Mouse (Mus musculus): Measurements from ENCODE around the gene Ift81. TPM values are rescaled to one million over a fixed set of nuclear protein-coding genes. Genes with fewer than 3 reads are reported as not detected.

Gene Ift81
- polyA plus RNA-seq, 1 experiment from 2014 or later, result 46.0 TPM

GRCm38 (mm10) chr5:122576683-122577329, 37.5 kb downstream of the Ift81 start:
- Histone ChIP-seq H3K36me3 (ENCODE audit: control insufficient read depth, insufficient read depth, low read length) (peaks cover 16% of the 10 kb centered on the region; the same call in 1 of the 2 replicates), H3K9ac (ENCODE audit: low read length) (no peak overlapping the region), H3K27me3 (ENCODE audit: control insufficient read depth, insufficient read depth, low read depth, low read length) (no peaks in the 10 kb centered on the region), H3K4me2 (ENCODE audit: low read depth, low read length) (no peak overlapping the region), H3K27ac (ENCODE audit: low read length) (no peak overlapping the region), H3K9me3 (ENCODE audit: control insufficient read depth, low read length) (no peaks in the 10 kb centered on the region), H3K4me1 (replicated peaks; ENCODE audit: control insufficient read depth, insufficient read depth, low read length) (no peaks in the 10 kb centered on the region), H3K4me3 (ENCODE audit: low read length) (no peak overlapping the region)
- WGBS, result 65% methylated on average over 7 of the region's 7 CpGs
- ATAC-seq (ENCODE audit: low read depth), result no peak

GRCm38 (mm10) chr5:122572001-122572400, 42.3 kb downstream of the Ift81 start:
- no peak for ATAC-seq (ENCODE audit: low read depth)
- H3K27me3 ChIP-seq (ENCODE audit: control insufficient read depth, insufficient read depth, low read depth, low read length), result no peaks in the 10 kb centered on the region
- peaks cover 3% of the 10 kb centered on the region; the same call in 1 of the 2 replicates for H3K36me3 ChIP-seq (ENCODE audit: control insufficient read depth, insufficient read depth, low read length)
- H3K27ac ChIP-seq (ENCODE audit: low read length), result no peak overlapping the region
- no peak overlapping the region for H3K9ac ChIP-seq (ENCODE audit: low read length)
- no peaks in the 10 kb centered on the region for H3K9me3 ChIP-seq (ENCODE audit: control insufficient read depth, low read length)
- WGBS, result 71% methylated on average over 5 of the region's 5 CpGs
- H3K4me1 ChIP-seq (replicated peaks; ENCODE audit: control insufficient read depth, insufficient read depth, low read length), result no peaks in the 10 kb centered on the region
- H3K4me3 ChIP-seq (ENCODE audit: low read length), result no peak overlapping the region
- no peak overlapping the region for H3K4me2 ChIP-seq (ENCODE audit: low read depth, low read length)

- H3K4me1 ChIP-seq (replicated peaks; ENCODE audit: control insufficient read depth, insufficient read depth, low read length), result no peaks in the 10 kb centered on the region
- H3K4me2 ChIP-seq (ENCODE audit: low read depth, low read length), result no peak overlapping the region
- H3K4me3 ChIP-seq (ENCODE audit: low read length), result no peak overlapping the region
- peaks cover 5% of the 10 kb centered on the region; the same call in 1 of the 2 replicates for H3K36me3 ChIP-seq (ENCODE audit: control insufficient read depth, insufficient read depth, low read length)
- no peak overlapping the region for H3K9ac ChIP-seq (ENCODE audit: low read length)
- H3K9me3 ChIP-seq (ENCODE audit: control insufficient read depth, low read length), result no peaks in the 10 kb centered on the region
- no peak for ATAC-seq (ENCODE audit: low read depth)
- no peak overlapping the region for H3K27ac ChIP-seq (ENCODE audit: low read length)
- WGBS, result 82% methylated on average over 8 of the region's 8 CpGs
- no peaks in the 10 kb centered on the region for H3K27me3 ChIP-seq (ENCODE audit: control insufficient read depth, insufficient read depth, low read depth, low read length)
Measured at GRCm38 (mm10) chr5:122566626-122567025, 47.7 kb downstream of the Ift81 start.

GRCm38 (mm10) chr5:122560654-122561053, 53.7 kb downstream of the Ift81 start:
- Histone ChIP-seq H3K4me3 (ENCODE audit: low read length) (no peak overlapping the region), H3K36me3 (ENCODE audit: control insufficient read depth, insufficient read depth, low read length) (peaks cover 6% of the 10 kb centered on the region), H3K9ac (ENCODE audit: low read length) (no peak overlapping the region), H3K9me3 (ENCODE audit: control insufficient read depth, low read length) (no peaks in the 10 kb centered on the region), H3K4me1 (replicated peaks; ENCODE audit: control insufficient read depth, insufficient read depth, low read length) (no peaks in the 10 kb centered on the region), H3K4me2 (ENCODE audit: low read depth, low read length) (no peak overlapping the region), H3K27me3 (ENCODE audit: control insufficient read depth, insufficient read depth, low read depth, low read length) (no peaks in the 10 kb centered on the region), H3K27ac (ENCODE audit: low read length) (no peak overlapping the region)
- WGBS, result 45% methylated on average over 8 of the region's 8 CpGs
- peak; percentile 36; the same call in 1 of the 2 replicates for ATAC-seq (ENCODE audit: low read depth)

- Histone ChIP-seq H3K4me2 (ENCODE audit: low read depth, low read length) (no peak overlapping the region), H3K27ac (ENCODE audit: low read length) (no peak overlapping the region), H3K27me3 (ENCODE audit: control insufficient read depth, insufficient read depth, low read depth, low read length) (no peaks in the 10 kb centered on the region), H3K4me3 (ENCODE audit: low read length) (no peak overlapping the region), H3K9me3 (ENCODE audit: control insufficient read depth, low read length) (no peaks in the 10 kb centered on the region), H3K36me3 (ENCODE audit: control insufficient read depth, insufficient read depth, low read length) (peaks cover 4% of the 10 kb centered on the region), H3K4me1 (replicated peaks; ENCODE audit: control insufficient read depth, insufficient read depth, low read length) (no peaks in the 10 kb centered on the region), H3K9ac (ENCODE audit: low read length) (no peak overlapping the region)
- no peak for ATAC-seq (ENCODE audit: low read depth)
- 87% methylated on average over 10 of the region's 10 CpGs for WGBS
Measured at GRCm38 (mm10) chr5:122558127-122558526, 56.2 kb downstream of the Ift81 start.

GRCm38 (mm10) chr5:122555107-122555506, 59.2 kb downstream of the Ift81 start:
- Histone ChIP-seq H3K4me3 (ENCODE audit: low read length) (no peak overlapping the region), H3K27me3 (ENCODE audit: control insufficient read depth, insufficient read depth, low read depth, low read length) (no peaks in the 10 kb centered on the region), H3K9ac (ENCODE audit: low read length) (no peak overlapping the region), H3K27ac (ENCODE audit: low read length) (no peak overlapping the region), H3K9me3 (ENCODE audit: control insufficient read depth, low read length) (no peaks in the 10 kb centered on the region), H3K4me2 (ENCODE audit: low read depth, low read length) (no peak overlapping the region), H3K4me1 (replicated peaks; ENCODE audit: control insufficient read depth, insufficient read depth, low read length) (peaks cover 7% of the 10 kb centered on the region), H3K36me3 (ENCODE audit: control insufficient read depth, insufficient read depth, low read length) (peaks cover 2% of the 10 kb centered on the region; the same call in 1 of the 2 replicates)
- WGBS, result 65% methylated on average over 2 of the region's 2 CpGs
- no peak for ATAC-seq (ENCODE audit: low read depth)

GRCm38 (mm10) chr5:122552638-122553037, 61.7 kb downstream of the Ift81 start:
- Histone ChIP-seq H3K4me3 (ENCODE audit: low read length) (no peak overlapping the region), H3K4me2 (ENCODE audit: low read depth, low read length) (no peak overlapping the region), H3K4me1 (replicated peaks; ENCODE audit: control insufficient read depth, insufficient read depth, low read length) (peaks cover 20% of the 10 kb centered on the region), H3K9me3 (ENCODE audit: control insufficient read depth, low read length) (no peaks in the 10 kb centered on the region), H3K36me3 (ENCODE audit: control insufficient read depth, insufficient read depth, low read length) (no peaks in the 10 kb centered on the region), H3K27ac (ENCODE audit: low read length) (no peak overlapping the region), H3K27me3 (ENCODE audit: control insufficient read depth, insufficient read depth, low read depth, low read length) (no peaks in the 10 kb centered on the region), H3K9ac (ENCODE audit: low read length) (no peak overlapping the region)
- WGBS, result 72% methylated on average over 9 of the region's 9 CpGs
- no peak for ATAC-seq (ENCODE audit: low read depth)

GRCm38 (mm10) chr5:122550460-122550859, 63.9 kb downstream of the Ift81 start:
- peak overlapping the region; percentile 26 for H3K4me2 ChIP-seq (ENCODE audit: low read depth, low read length)
- peaks cover 23% of the 10 kb centered on the region for H3K4me1 ChIP-seq (replicated peaks; ENCODE audit: control insufficient read depth, insufficient read depth, low read length)
- H3K9me3 ChIP-seq (ENCODE audit: control insufficient read depth, low read length), result no peaks in the 10 kb centered on the region
- WGBS, result 20% methylated on average over 8 of the region's 8 CpGs
- H3K9ac ChIP-seq (ENCODE audit: low read length), result no peak overlapping the region
- ATAC-seq (ENCODE audit: low read depth), result 0 out of 2 replicates have a peak, but pooled peaks have one; percentile 41
- H3K27me3 ChIP-seq (ENCODE audit: control insufficient read depth, insufficient read depth, low read depth, low read length), result no peaks in the 10 kb centered on the region
- H3K27ac ChIP-seq (ENCODE audit: low read length), result no peak overlapping the region
- no peaks in the 10 kb centered on the region for H3K36me3 ChIP-seq (ENCODE audit: control insufficient read depth, insufficient read depth, low read length)
- no peak overlapping the region for H3K4me3 ChIP-seq (ENCODE audit: low read length)

- Histone ChIP-seq H3K4me3 (ENCODE audit: low read length) (no peak overlapping the region), H3K36me3 (ENCODE audit: control insufficient read depth, insufficient read depth, low read length) (no peaks in the 10 kb centered on the region), H3K9me3 (ENCODE audit: control insufficient read depth, low read length) (no peaks in the 10 kb centered on the region), H3K4me2 (ENCODE audit: low read depth, low read length) (no peak overlapping the region), H3K9ac (ENCODE audit: low read length) (no peak overlapping the region), H3K4me1 (replicated peaks; ENCODE audit: control insufficient read depth, insufficient read depth, low read length) (peaks cover 23% of the 10 kb centered on the region), H3K27me3 (ENCODE audit: control insufficient read depth, insufficient read depth, low read depth, low read length) (no peaks in the 10 kb centered on the region), H3K27ac (ENCODE audit: low read length) (peak overlapping the region; percentile 52)
- WGBS, result 52% methylated on average over 6 of the region's 6 CpGs
- ATAC-seq (ENCODE audit: low read depth), result peak; percentile 67
Measured at GRCm38 (mm10) chr5:122548671-122549070, 65.6 kb downstream of the Ift81 start.
